Mouse (Mus musculus): ENCODE results near the gene Zfp300.

Zfp300 gene

DNA sequence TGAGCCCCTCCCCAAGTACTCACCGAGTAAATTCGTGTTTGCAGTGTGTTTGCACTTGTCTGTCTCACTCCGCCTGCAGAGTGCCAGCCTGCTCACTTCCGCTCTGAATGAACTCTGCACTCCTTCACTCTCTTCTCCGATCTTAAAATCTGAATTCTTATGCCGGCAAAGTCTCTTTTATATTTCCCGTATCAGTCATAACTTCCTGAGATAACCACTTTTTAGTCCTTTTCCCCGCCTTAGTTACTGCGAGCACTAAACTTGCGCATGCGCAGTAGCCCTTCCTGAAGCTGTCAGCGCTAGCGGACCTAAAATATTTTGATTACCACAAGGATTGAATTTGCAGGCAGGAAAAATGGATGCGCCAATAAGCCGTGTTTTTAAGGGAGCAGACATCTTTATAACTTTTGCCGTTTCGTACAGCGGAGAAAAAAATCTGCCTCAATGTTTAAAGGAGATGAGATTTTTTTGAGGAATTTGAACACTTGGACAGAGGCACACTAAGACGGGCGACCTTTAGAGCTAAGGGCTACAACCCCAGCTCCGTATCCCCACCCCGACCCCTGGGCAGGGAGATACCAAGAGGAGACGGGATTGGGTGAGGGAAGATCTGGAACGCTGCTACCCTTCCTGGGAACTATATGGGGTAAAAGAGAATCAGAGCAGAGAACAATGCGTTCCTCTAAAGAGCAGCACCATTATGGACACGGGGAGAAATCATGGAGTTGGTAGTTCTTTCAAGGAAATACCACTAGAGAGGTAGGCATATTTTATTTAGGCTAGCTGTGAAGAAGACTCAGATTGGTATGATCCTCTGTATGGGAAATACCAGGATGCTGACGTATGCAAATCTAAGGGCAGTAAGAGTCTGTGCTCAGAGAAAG lies at the start of gene Zfp300:
Gene Zfp300, minus strand, starts transcription at position 545 of the 884 bp plus-strand sequence.
- in situ Hi-C loops (cut with MseI, MboI), result no loop called here

DNA sequence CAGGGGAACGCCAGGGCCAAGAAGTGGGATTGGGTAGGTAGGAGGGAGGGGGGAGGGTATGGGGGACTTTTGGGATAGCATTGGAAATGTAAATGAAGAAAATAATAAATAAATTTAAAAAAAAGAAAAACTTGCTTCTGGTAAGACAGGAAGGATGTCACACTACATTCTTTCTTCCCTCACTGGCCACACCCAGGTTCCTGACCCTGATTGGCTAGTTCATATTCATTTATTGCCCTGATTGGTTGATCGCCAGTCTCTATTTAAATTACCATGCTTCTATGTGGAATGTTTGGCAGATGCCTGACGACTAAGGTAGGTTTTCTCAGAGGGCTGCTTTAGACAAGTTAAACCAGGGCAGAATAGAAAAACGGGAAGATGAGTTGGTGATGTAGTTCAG lies 26.2 kb upstream of the Zfp300 start, which contains the start of gene Ssxa1:
Gene Ssxa1, plus strand, starts transcription at position 301 of the 400 bp plus-strand sequence.
- in situ Hi-C loops (cut with MseI, MboI), result no loop called here

DNA sequence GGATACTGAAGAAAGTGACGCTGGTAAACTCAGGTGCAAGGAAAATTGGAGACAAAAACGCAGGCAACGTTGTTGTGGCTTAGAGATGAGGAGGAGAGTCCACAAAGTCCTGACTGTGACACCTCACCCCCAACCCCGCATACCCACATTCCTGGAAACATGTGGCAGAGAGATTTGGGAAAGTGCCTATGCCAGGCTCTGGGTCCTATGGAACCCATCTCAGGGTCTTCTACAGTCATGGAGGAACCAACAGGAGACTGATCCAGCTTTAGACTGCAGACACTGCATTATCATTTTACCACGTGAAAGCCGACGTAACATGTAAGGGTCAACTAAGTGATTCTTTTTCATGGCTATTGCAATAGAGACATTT lies 526 bp upstream of the Zfp300 start:
- in situ Hi-C loops (cut with MseI, MboI), result no loop called here

DNA sequence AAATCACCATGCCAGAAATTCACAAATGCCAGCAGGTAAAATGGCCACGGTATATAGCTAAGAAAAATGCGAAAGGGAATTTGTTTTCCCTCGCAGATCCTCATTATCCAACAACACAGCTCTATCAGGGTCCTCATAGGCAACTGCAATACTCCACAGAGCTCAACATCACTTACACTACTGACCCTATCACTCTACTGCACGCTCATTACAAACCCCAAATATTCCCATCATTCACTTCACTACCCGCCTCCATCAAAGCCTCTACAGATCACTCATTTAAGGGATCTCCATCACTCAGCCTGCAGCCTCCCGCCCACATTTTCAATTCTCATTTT lies 713 bp downstream of the Zfp300 start:
- in situ Hi-C loops (cut with MseI, MboI), result no loop called here

DNA sequence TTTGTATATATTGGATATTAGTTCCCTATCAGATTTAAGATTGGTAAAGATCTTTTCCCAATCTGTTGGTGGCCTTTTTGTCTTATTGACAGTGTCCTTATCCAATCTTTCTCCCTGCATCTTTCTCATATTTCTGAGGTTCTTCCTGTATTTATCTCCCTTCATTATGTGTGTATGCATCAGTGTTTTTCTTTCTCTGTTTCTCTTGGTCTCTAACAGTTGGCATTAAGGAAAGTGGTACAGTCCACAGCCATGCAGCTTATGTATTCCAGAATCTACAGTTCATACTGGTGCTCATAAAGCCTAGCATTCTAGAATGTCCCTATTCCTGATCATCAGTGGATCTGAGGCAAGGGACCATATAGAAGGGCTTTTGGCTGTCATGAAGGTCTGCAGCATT lies 21.2 kb downstream of the Zfp300 start, which contains the start of gene Spaca5:
Gene Spaca5, plus strand, starts transcription at position 301 of the 400 bp plus-strand sequence.
- in situ Hi-C loops (cut with MseI, MboI), result no loop called here

DNA sequence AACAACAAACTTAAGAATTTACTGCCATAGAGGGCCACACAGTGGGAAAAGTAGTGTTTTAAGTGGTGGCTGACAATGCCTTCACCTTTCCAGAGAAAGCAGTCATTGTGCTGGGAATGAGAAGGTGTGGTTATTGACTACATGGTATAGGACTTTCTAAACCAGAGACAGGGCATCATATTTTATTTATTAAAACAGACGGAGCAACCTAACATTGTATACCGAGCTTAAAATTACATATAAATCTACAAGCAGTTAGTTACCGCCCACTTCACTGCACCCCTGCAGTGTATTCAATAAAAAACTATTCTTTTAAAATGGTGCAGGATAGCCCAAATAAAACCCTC lies 26.8 kb downstream of the Zfp300 start:
- in situ Hi-C loops (cut with MseI, MboI), result no loop called here

DNA sequence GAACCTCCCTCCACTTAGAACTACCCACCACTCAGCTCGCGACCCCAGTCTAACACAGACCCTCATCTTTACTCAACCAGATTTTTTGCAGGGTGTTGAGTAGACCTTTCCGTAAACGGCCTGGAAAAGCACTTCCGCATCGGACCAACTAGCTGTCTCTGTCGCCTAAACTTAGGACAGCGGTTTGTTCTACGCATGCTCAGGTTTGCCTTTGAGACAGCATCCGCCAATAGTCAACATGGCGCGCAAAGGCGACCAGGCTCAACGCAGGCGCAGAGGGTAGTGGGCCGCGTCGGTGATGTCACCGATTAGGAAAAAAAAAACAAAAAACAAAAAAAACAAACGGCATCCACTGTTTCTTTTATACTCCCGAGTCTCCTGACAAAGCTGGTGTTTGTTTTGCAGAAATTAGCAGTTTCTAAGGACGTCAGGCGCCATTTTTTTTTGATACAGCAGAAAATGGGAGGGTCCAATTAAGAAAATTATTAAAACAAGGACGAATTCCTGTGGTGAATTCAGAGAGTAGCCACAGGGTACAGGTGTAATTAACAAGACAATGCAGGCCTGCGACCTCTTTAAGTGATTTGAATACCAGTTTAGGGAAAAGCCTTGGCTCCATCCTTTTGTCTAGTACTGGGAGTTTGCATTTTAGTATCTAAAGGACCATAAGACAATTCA lies 27.3 kb downstream of the Zfp300 start, which contains the start of gene Zfp182:
Gene Zfp182, minus strand, starts transcription at position 451 of the 678 bp plus-strand sequence.
- in situ Hi-C loops (cut with MseI, MboI), result no loop called here

DNA sequence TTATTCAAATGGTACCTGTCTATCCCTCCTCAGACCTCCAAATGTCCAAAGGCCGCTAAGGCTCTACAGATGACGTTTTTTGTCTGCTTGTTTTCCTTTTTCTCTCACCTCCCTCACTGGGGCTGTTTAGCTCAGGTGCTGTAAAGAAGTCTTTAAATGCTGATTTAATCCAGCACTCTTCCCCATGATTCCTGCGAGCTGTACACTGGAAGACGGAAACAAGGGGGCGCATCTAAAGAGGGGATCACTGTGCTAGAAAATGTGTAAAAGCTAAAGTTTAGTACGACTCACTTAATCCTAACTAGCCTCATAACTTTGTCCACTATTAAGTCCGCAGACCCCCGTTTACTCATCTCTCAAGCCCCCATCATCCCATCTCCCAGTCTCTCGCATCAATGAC lies 27.9 kb downstream of the Zfp300 start:
- in situ Hi-C loops (cut with MseI, MboI), result no loop called here

Measured in mouse trophoblast stem cell (cell line).